Mouse (Mus musculus): ENCODE results near the gene Abca14.

Abca14 gene

GRCm38 (mm10) chr7:120203789-120204188 lies at the start of gene Abca14:
Abca14 (plus strand) TSS chr7:120203961.
- DNase-seq (ENCODE audit: low read depth): peak; percentile 18

GRCm38 (mm10) chr7:120156841-120157409 lies 46.8 kb upstream of the Abca14 start:
- DNase-seq (ENCODE audit: low read depth): no peak

GRCm38 (mm10) chr7:120157575-120158061 lies 46.1 kb upstream of the Abca14 start:
- no peak for DNase-seq (ENCODE audit: low read depth)

- no peak for DNase-seq (ENCODE audit: low read depth)
Measured at GRCm38 (mm10) chr7:120158121-120158613, 45.6 kb upstream of the Abca14 start.

GRCm38 (mm10) chr7:120163581-120164251 lies 40.0 kb upstream of the Abca14 start:
- no peak for DNase-seq (ENCODE audit: low read depth)

- DNase-seq (ENCODE audit: low read depth): no peak
Measured at GRCm38 (mm10) chr7:120172188-120172700, 31.5 kb upstream of the Abca14 start.

- DNase-seq (ENCODE audit: low read depth): no peak
Measured at GRCm38 (mm10) chr7:120173603-120174244, 30.0 kb upstream of the Abca14 start, which contains the start of gene Anks4b. Anks4b (plus strand) TSS chr7:120173858.

- no peak for DNase-seq (ENCODE audit: low read depth)
Measured at GRCm38 (mm10) chr7:120174723-120175504, 28.8 kb upstream of the Abca14 start.

- no peak for DNase-seq (ENCODE audit: low read depth)
Measured at GRCm38 (mm10) chr7:120177611-120178010, 26.1 kb upstream of the Abca14 start.

- DNase-seq (ENCODE audit: low read depth): no peak
Measured at GRCm38 (mm10) chr7:120178935-120179334, 24.8 kb upstream of the Abca14 start.

- DNase-seq (ENCODE audit: low read depth): no peak
Measured at GRCm38 (mm10) chr7:120180547-120180946, 23.2 kb upstream of the Abca14 start.

GRCm38 (mm10) chr7:120181401-120182230 lies 22.1 kb upstream of the Abca14 start:
- no peak for DNase-seq (ENCODE audit: low read depth)

- DNase-seq (ENCODE audit: low read depth): no peak
Measured at GRCm38 (mm10) chr7:120182891-120183290, 20.9 kb upstream of the Abca14 start.

- no peak for DNase-seq (ENCODE audit: low read depth)
Measured at GRCm38 (mm10) chr7:120188946-120189345, 14.8 kb upstream of the Abca14 start.

- DNase-seq (ENCODE audit: low read depth): no peak
Measured at GRCm38 (mm10) chr7:120189369-120190149, 14.2 kb upstream of the Abca14 start.

- DNase-seq (ENCODE audit: low read depth): no peak
Measured at GRCm38 (mm10) chr7:120190150-120190665, 13.6 kb upstream of the Abca14 start.

- DNase-seq (ENCODE audit: low read depth): no peak
Measured at GRCm38 (mm10) chr7:120192207-120192606, 11.6 kb upstream of the Abca14 start.

- DNase-seq (ENCODE audit: low read depth): no peak
Measured at GRCm38 (mm10) chr7:120192816-120193215, 10.9 kb upstream of the Abca14 start.

- no peak for DNase-seq (ENCODE audit: low read depth)
Measured at GRCm38 (mm10) chr7:120195207-120195606, 8.6 kb upstream of the Abca14 start.

GRCm38 (mm10) chr7:120201231-120201744 lies 2.5 kb upstream of the Abca14 start:
- no peak for DNase-seq (ENCODE audit: low read depth)
